Mouse (Mus musculus): Measurements from ENCODE around the gene Tpbgl.

Tpbgl gene

GRCm38 (mm10) chr7:99642078-99642477 is 15.2 kb upstream of the Tpbgl start:
- peak in 1 of 2 experiments; percentile 31 for DNase-seq (ENCODE audit: low spot score in 2 of 2)

- DNase-seq (ENCODE audit: low spot score in 2 of 2): no peak
Measured at GRCm38 (mm10) chr7:99641245-99641644, 14.3 kb upstream of the Tpbgl start.

- no peak for DNase-seq (ENCODE audit: low spot score in 2 of 2)
Measured at GRCm38 (mm10) chr7:99633966-99634665, 7.2 kb upstream of the Tpbgl start.

- no peak for DNase-seq (ENCODE audit: low spot score in 2 of 2)
Measured at GRCm38 (mm10) chr7:99632286-99632685, 5.4 kb upstream of the Tpbgl start.

- no peak for DNase-seq (ENCODE audit: low spot score in 2 of 2)
Measured at GRCm38 (mm10) chr7:99627366-99627765, 463 bp upstream of the Tpbgl start.

GRCm38 (mm10) chr7:99625722-99626375 is 1.1 kb downstream of the Tpbgl start:
- peak; percentile 61 to 71 for DNase-seq (ENCODE audit: low spot score in 2 of 2)

- no peak for DNase-seq (ENCODE audit: low spot score in 2 of 2)
Measured at GRCm38 (mm10) chr7:99618860-99619259, 8.0 kb downstream of the Tpbgl start.

- no peak for DNase-seq (ENCODE audit: low spot score in 2 of 2)
Measured at GRCm38 (mm10) chr7:99618264-99618663, 8.6 kb downstream of the Tpbgl start.

- no peak for DNase-seq (ENCODE audit: low spot score in 2 of 2)
Measured at GRCm38 (mm10) chr7:99607632-99608031, 19.3 kb downstream of the Tpbgl start.

- DNase-seq (ENCODE audit: low spot score in 2 of 2): no peak
Measured at GRCm38 (mm10) chr7:99606766-99607165, 20.1 kb downstream of the Tpbgl start.

- DNase-seq (ENCODE audit: low spot score in 2 of 2): no peak
Measured at GRCm38 (mm10) chr7:99606303-99606702, 20.6 kb downstream of the Tpbgl start.

GRCm38 (mm10) chr7:99605058-99605457 is 21.8 kb downstream of the Tpbgl start:
- DNase-seq (ENCODE audit: low spot score in 2 of 2): no peak

GRCm38 (mm10) chr7:99603875-99604662 is 22.8 kb downstream of the Tpbgl start:
- no peak for DNase-seq (ENCODE audit: low spot score in 2 of 2)

- DNase-seq (ENCODE audit: low spot score in 2 of 2): no peak
Measured at GRCm38 (mm10) chr7:99598722-99599121, 28.2 kb downstream of the Tpbgl start.

- peak; percentile 70 to 84 for DNase-seq (ENCODE audit: low spot score in 2 of 2)
Measured at GRCm38 (mm10) chr7:99593868-99594803, 32.8 kb downstream of the Tpbgl start.

GRCm38 (mm10) chr7:99592669-99593068 is 34.2 kb downstream of the Tpbgl start:
- peak in 1 of 2 experiments; percentile 49 for DNase-seq (ENCODE audit: low spot score in 2 of 2)

- no peak for DNase-seq (ENCODE audit: low spot score in 2 of 2)
Measured at GRCm38 (mm10) chr7:99590646-99591045, 36.3 kb downstream of the Tpbgl start.

GRCm38 (mm10) chr7:99590064-99590463 is 36.8 kb downstream of the Tpbgl start:
- peak; percentile 63 to 71 for DNase-seq (ENCODE audit: low spot score in 2 of 2)

GRCm38 (mm10) chr7:99585976-99586375 is 40.9 kb downstream of the Tpbgl start:
- no peak for DNase-seq (ENCODE audit: low spot score in 2 of 2)

- DNase-seq (ENCODE audit: low spot score in 2 of 2): no peak
Measured at GRCm38 (mm10) chr7:99583625-99584024, 43.3 kb downstream of the Tpbgl start.

GRCm38 (mm10) chr7:99582867-99583266 is 44.0 kb downstream of the Tpbgl start:
- no peak for DNase-seq (ENCODE audit: low spot score in 2 of 2)

Data from spleen, postnatal 36 days (tissue).